Mouse (Mus musculus): Measurements from ENCODE around the gene Ncstn. TPM values are rescaled to one million over a fixed set of nuclear protein-coding genes. Genes with fewer than 3 reads are reported as not detected.

The Ncstn gene
- polyA plus RNA-seq (2012; rRNA removed) = 22.2 and 22.6 TPM in 2 replicates
- polyA plus RNA-seq (2014; fragmentation: Nextera tagmentation; extraction: Ambion mirVana) = 24.6 and 28.4 TPM in 2 replicates

DNA sequence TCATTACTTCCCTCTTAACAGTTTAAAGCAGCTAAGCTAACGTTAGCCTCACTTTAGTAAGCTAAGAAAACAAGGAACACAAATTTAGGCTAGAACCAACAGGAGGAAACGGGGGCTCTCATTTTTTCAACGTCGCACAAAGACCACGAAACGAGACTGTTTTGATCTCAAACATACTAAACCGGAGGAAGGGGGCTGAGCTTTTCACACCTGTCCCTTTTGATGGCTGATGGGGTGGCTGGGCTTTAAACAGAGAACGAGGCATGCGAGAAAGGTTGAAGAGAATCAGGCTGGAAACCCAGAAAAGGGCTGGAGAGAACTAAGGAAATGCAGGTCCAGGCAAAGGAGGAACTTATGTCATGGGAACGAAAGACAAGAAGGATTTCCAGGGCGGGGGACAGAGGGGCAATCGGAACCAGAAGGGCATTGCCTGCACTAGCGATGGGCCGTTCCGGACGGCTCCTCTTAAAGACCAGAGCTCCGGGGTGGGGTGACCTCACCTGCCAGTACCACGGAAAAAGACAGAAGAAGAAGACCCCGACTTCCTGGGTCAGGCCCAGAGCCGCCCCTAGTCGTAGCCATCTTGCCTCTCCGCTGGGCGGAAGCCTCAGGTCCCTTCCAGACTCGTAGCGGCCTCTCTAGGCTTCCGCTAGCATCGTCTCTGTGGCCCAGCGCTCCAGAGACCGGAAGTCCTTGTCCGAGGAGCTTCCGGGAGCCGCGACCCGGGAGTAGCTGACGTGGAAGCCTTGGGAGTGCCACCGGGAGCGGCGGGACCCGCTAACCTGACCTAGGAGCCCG, at the start of gene Ncstn, which contains the start of gene Copa:
TSS of gene Ncstn (minus strand) at position 695 of the 798 bp plus-strand sequence.
TSS of gene Copa (plus strand) at position 429 of the 798 bp plus-strand sequence.
- under 1% methylated on average over 40 of the region's 40 CpGs for WGBS (ENCODE audit: insufficient replicate concordance)
- Histone ChIP-seq H3K9me3 (ENCODE audit: control insufficient read depth, low read length) (no peaks in the 10 kb centered on the region), H3K4me3 (ENCODE audit: insufficient read depth in 1 of 2, low read depth in 2 of 2, low read length in 2 of 2) (peak within 1 kb of the TSS; percentile 85 to 95), H3K9ac (replicated peaks) (peak within 1 kb of the TSS; percentile 91), H3K4me1 (replicated peaks; ENCODE audit: control insufficient read depth in 2 of 2, insufficient read depth in 2 of 2, low read length in 1 of 2) (peaks cover 9 to 11% of the 10 kb centered on the region in 2 experiments), H3K27ac (peak within 1 kb of the TSS; percentile 56), H3K36me3 (replicated peaks; ENCODE audit: control insufficient read depth, insufficient read depth, low read depth) (peaks cover 10% of the 10 kb centered on the region; the same call in 1 of the 2 replicates), H3K27me3 (ENCODE audit: control insufficient read depth, insufficient read depth, low read length) (no peaks in the 10 kb centered on the region), H3K4me2 (ENCODE audit: low read depth) (peak within 1 kb of the TSS; percentile 80)
- DNase-seq (ENCODE audit: low read depth in 3 of 3, low spot score in 3 of 3) (peak; percentile 88 to 93 (median 89)), ATAC-seq (ENCODE audit: insufficient read depth) (peak; percentile 99)
- TF ChIP-seq EP300 (IDR thresholded peaks at IDR 0.05; ENCODE audit: low read depth) (no peak), CTCF (IDR thresholded peaks at IDR 0.05; ENCODE audit: low read depth) (peak; percentile 58)

- WGBS (ENCODE audit: insufficient replicate concordance) = 84% methylated on average over 7 of the region's 7 CpGs
- Histone ChIP-seq H3K4me1 (replicated peaks; ENCODE audit: control insufficient read depth in 2 of 2, insufficient read depth in 2 of 2, low read length in 1 of 2) (peaks cover 5% of the 10 kb centered on the region in 2 experiments), H3K36me3 (replicated peaks; ENCODE audit: control insufficient read depth, insufficient read depth, low read depth) (peaks cover 34% of the 10 kb centered on the region), H3K27ac (no peak overlapping the region), H3K4me3 (ENCODE audit: insufficient read depth in 1 of 2, low read depth in 2 of 2, low read length in 2 of 2) (no peak overlapping the region), H3K9ac (replicated peaks) (no peak overlapping the region), H3K9me3 (ENCODE audit: control insufficient read depth, low read length) (no peaks in the 10 kb centered on the region), H3K4me2 (ENCODE audit: low read depth) (no peak overlapping the region), H3K27me3 (ENCODE audit: control insufficient read depth, insufficient read depth, low read length) (no peaks in the 10 kb centered on the region)
- TF ChIP-seq EP300 (IDR thresholded peaks at IDR 0.05; ENCODE audit: low read depth) = no peak
- TF ChIP-seq CTCF (IDR thresholded peaks at IDR 0.05; ENCODE audit: low read depth) = no peak
- ATAC-seq (ENCODE audit: insufficient read depth) (no peak), DNase-seq (ENCODE audit: low read depth in 3 of 3, low spot score in 3 of 3) (no peak)
Measured at GRCm38 (mm10) chr1:172132319-172132718, 49.7 kb upstream of the Ncstn start.

GRCm38 (mm10) chr1:172129780-172130179, 47.2 kb upstream of the Ncstn start:
- Histone ChIP-seq H3K27ac (no peak overlapping the region), H3K4me2 (ENCODE audit: low read depth) (no peak overlapping the region), H3K9me3 (ENCODE audit: control insufficient read depth, low read length) (no peaks in the 10 kb centered on the region), H3K4me3 (ENCODE audit: insufficient read depth in 1 of 2, low read depth in 2 of 2, low read length in 2 of 2) (no peak overlapping the region), H3K36me3 (replicated peaks; ENCODE audit: control insufficient read depth, insufficient read depth, low read depth) (peaks cover 34% of the 10 kb centered on the region), H3K4me1 (replicated peaks; ENCODE audit: control insufficient read depth in 2 of 2, insufficient read depth in 2 of 2, low read length in 1 of 2) (peaks cover 6 to 12% of the 10 kb centered on the region in 2 experiments), H3K27me3 (ENCODE audit: control insufficient read depth, insufficient read depth, low read length) (no peaks in the 10 kb centered on the region), H3K9ac (replicated peaks) (no peak overlapping the region)
- DNase-seq (ENCODE audit: low read depth in 3 of 3, low spot score in 3 of 3) (no peak), ATAC-seq (ENCODE audit: insufficient read depth) (no peak)
- TF ChIP-seq CTCF (IDR thresholded peaks at IDR 0.05; ENCODE audit: low read depth) = no peak
- no peak for TF ChIP-seq EP300 (IDR thresholded peaks at IDR 0.05; ENCODE audit: low read depth)
- 81% methylated on average over 5 of the region's 5 CpGs for WGBS (ENCODE audit: insufficient replicate concordance)

- Histone ChIP-seq H3K4me2 (ENCODE audit: low read depth) (no peak overlapping the region), H3K9me3 (ENCODE audit: control insufficient read depth, low read length) (no peaks in the 10 kb centered on the region), H3K36me3 (replicated peaks; ENCODE audit: control insufficient read depth, insufficient read depth, low read depth) (peaks cover 28% of the 10 kb centered on the region), H3K9ac (replicated peaks) (no peak overlapping the region), H3K4me1 (replicated peaks; ENCODE audit: control insufficient read depth in 2 of 2, insufficient read depth in 2 of 2, low read length in 1 of 2) (peaks cover 6 to 12% of the 10 kb centered on the region in 2 experiments), H3K4me3 (ENCODE audit: insufficient read depth in 1 of 2, low read depth in 2 of 2, low read length in 2 of 2) (no peak overlapping the region), H3K27ac (no peak overlapping the region), H3K27me3 (ENCODE audit: control insufficient read depth, insufficient read depth, low read length) (no peaks in the 10 kb centered on the region)
- ATAC-seq (ENCODE audit: insufficient read depth) (no peak), DNase-seq (ENCODE audit: low read depth in 3 of 3, low spot score in 3 of 3) (no peak)
- WGBS (ENCODE audit: insufficient replicate concordance) = 76% methylated on average over 2 of the region's 2 CpGs
- no peak for TF ChIP-seq EP300 (IDR thresholded peaks at IDR 0.05; ENCODE audit: low read depth)
- peak; percentile 44 for TF ChIP-seq CTCF (IDR thresholded peaks at IDR 0.05; ENCODE audit: low read depth)
Measured at GRCm38 (mm10) chr1:172129108-172129507, 46.5 kb upstream of the Ncstn start.

- H3K27me3 ChIP-seq (ENCODE audit: control insufficient read depth, insufficient read depth, low read length) = no peaks in the 10 kb centered on the region
- peaks cover 24% of the 10 kb centered on the region for H3K36me3 ChIP-seq (replicated peaks; ENCODE audit: control insufficient read depth, insufficient read depth, low read depth)
- no peaks in the 10 kb centered on the region for H3K9me3 ChIP-seq (ENCODE audit: control insufficient read depth, low read length)
- H3K27ac ChIP-seq = no peak overlapping the region
- TF ChIP-seq CTCF (IDR thresholded peaks at IDR 0.05; ENCODE audit: low read depth) = no peak
- no peak for TF ChIP-seq EP300 (IDR thresholded peaks at IDR 0.05; ENCODE audit: low read depth)
- no peak overlapping the region for H3K4me3 ChIP-seq (ENCODE audit: insufficient read depth in 1 of 2, low read depth in 2 of 2, low read length in 2 of 2)
- ATAC-seq (ENCODE audit: insufficient read depth) (no peak), DNase-seq (ENCODE audit: low read depth in 3 of 3, low spot score in 3 of 3) (no peak)
- H3K4me1 ChIP-seq (replicated peaks; ENCODE audit: control insufficient read depth in 2 of 2, insufficient read depth in 2 of 2, low read length in 1 of 2) = peaks cover 6 to 12% of the 10 kb centered on the region in 2 experiments
- H3K4me2 ChIP-seq (ENCODE audit: low read depth) = no peak overlapping the region
- no peak overlapping the region for H3K9ac ChIP-seq (replicated peaks)
- 89% methylated on average over 15 of the region's 15 CpGs for WGBS (ENCODE audit: insufficient replicate concordance)
Measured at GRCm38 (mm10) chr1:172128563-172128962, 46.0 kb upstream of the Ncstn start.

All from liver, embryonic 14.5 days (tissue).